Mouse (Mus musculus): ENCODE data around the gene Tubb4b. TPM values are rescaled to one million over a fixed set of nuclear protein-coding genes. Genes with fewer than 3 reads are reported as not detected.

Gene Tubb4b
- polyA plus RNA-seq, 1 experiment from 2014 or later: 361 TPM

DNA sequence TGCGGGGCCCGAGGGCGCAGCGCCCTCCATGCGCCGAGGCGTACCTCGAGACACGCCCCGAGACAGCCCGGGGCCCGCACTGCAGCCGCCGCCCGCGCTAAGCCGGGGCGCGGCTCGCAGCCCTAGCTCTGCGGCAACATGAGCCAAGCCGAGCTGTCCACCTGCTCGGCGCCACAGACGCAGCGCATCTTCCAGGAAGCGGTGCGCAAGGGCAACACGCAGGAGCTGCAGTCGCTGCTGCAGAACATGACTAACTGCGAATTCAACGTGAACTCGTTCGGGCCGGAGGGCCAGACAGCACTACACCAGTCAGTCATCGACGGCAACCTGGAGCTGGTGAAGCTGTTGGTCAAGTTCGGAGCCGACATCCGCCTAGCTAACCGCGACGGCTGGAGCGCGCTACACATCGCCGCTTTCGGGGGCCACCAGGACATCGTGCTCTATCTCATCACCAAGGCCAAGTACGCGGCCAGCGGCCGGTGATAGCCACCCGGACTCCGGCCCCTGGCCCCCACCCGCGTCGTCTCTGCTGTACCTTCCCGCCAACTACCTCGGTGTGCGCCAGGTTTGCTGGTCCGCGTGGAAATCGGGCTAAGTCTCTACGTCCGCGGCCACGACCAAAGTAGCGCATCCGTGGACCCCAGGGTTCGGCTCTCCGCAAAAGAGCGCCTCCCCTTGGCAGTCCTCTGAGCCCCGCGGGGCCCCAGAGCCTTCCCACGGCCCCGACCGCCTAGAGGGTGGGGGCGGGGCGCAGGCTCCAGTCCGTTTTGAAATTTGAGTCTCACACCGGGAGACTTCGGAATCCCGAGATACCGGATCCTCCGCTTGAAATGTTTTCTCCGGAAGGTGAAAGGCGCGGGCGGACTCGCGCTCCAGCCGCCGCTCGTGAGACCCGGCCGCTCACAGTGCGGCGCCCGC, 43.3 kb downstream of the Tubb4b start:
- H3K9ac ChIP-seq: peak overlapping the region; percentile 78
- peak overlapping the region; percentile 91 for H3K27ac ChIP-seq (replicated peaks)
- peaks cover 93% of the 10 kb centered on the region for H3K4me1 ChIP-seq (replicated peaks)
- H3K4me3 ChIP-seq: peak overlapping the region; percentile 69
- H3K27me3 ChIP-seq: no peaks in the 10 kb centered on the region
- under 1% methylated on average over 100 of the region's 100 CpGs for WGBS
- H3K36me3 ChIP-seq: no peaks in the 10 kb centered on the region
- peak; percentile 42 for ATAC-seq (ENCODE audit: low read depth)
- peak overlapping the region; percentile 79 for H3K4me2 ChIP-seq
- no peaks in the 10 kb centered on the region for H3K9me3 ChIP-seq

DNA sequence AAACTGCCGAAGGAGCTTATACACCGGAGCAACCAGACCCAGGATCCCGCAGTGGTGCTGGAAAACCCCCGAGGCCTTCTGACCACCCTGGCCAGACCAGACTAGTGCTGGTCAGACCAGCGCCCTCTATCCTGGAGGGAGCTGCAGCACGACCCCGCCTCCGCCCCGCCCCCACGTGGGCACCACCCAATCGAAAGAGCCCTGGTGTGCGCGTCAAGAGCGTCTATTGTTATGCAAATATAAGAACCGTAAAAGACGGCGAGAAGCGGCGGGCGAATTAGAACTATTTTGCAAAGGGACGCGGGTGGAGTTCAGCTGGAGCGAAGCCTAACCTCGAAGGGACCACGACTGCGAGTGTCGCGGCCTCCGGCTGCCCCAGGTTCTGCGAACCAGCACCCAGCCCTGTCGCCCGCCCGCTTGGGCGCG, 44.0 kb downstream of the Tubb4b start, which contains the start of gene Nrarp:
Nrarp (plus strand) TSS at position 281 of the 426 bp plus-strand sequence.
- H3K4me3 ChIP-seq: peak within 1 kb of the TSS; percentile 69
- no peaks in the 10 kb centered on the region for H3K36me3 ChIP-seq
- under 1% methylated on average over 34 of the region's 35 CpGs for WGBS
- peaks cover 93% of the 10 kb centered on the region for H3K4me1 ChIP-seq (replicated peaks)
- no peaks in the 10 kb centered on the region for H3K9me3 ChIP-seq
- peak within 1 kb of the TSS; percentile 78 for H3K9ac ChIP-seq
- peak; percentile 86 for ATAC-seq (ENCODE audit: low read depth)
- peak within 1 kb of the TSS; percentile 91 for H3K27ac ChIP-seq (replicated peaks)
- H3K4me2 ChIP-seq: peak within 1 kb of the TSS; percentile 79
- H3K27me3 ChIP-seq: no peaks in the 10 kb centered on the region

DNA sequence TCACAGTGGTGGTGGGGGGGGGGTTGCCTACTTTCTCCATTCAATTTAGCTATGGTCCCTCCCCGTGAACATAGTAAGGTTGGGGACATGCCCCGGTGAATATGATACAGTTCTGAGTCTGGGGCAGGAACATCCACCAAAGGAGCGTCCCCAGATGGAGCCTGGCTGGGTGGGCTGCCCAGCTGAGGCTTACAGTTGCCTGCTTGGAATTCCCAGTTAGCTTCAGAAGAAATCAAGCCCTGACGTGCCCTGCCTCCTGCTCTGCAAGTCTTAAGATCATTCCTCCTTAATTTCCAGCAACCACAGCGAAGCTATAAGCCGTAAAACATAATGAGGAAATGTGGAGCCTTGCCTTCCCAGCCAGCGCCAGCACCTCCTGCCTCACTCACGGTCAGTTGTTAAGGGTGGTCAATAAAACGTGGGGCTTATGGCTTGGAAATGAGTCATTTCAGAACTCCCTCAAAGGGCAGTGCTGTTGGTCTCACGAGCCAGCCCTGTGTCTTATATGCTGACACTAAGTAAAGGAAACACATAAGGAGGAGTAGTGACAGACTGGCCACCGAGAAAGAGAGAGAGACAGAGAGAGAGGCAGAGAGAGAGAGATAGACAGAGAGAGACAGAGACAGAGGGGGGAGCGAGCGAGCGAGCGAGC, 44.8 kb downstream of the Tubb4b start:
- H3K27me3 ChIP-seq: no peaks in the 10 kb centered on the region
- peak overlapping the region; percentile 91 for H3K27ac ChIP-seq (replicated peaks)
- no peak for ATAC-seq (ENCODE audit: low read depth)
- no peaks in the 10 kb centered on the region for H3K9me3 ChIP-seq
- peak overlapping the region; percentile 69 for H3K4me3 ChIP-seq
- peaks cover 93% of the 10 kb centered on the region for H3K4me1 ChIP-seq (replicated peaks)
- peak overlapping the region; percentile 63 for H3K9ac ChIP-seq
- peak overlapping the region; percentile 79 for H3K4me2 ChIP-seq
- WGBS: 14% methylated on average over 15 of the region's 15 CpGs
- no peaks in the 10 kb centered on the region for H3K36me3 ChIP-seq

DNA sequence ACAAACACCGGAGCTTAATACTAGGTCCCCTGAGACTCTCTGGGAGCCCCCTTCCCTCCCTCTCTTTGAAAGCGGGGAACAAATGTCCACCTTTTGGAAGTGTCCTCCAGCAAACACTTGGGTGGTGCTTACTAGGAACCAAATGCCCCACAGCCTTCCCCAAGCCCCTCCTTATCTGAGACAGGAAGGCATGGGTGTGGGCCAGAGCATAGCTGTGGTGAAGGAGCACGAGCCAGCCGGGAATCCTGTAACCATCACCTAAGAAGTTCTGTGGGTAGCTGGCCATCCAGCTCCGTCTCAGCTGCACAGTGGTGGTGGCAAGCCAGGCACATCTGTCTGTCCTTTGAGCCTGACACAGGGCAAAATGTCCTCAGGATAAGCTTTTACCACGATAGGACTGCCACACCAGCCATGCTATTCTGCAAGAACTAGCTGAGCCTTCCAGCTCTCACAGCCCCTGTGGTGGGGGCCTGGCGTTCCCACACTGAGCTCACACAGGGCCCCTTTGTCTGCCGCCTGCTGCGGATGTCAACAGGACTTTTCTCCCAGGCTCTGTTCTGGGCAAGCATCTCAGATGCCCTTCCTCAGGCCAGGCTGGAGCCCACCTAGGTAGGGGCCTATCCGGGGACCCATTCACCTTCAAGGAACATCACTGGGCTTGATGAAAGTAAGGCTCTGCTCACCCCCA, 46.1 kb downstream of the Tubb4b start:
- H3K9me3 ChIP-seq: no peaks in the 10 kb centered on the region
- WGBS: 15% methylated on average over 10 of the region's 10 CpGs
- H3K27me3 ChIP-seq: no peaks in the 10 kb centered on the region
- H3K4me1 ChIP-seq (replicated peaks): peaks cover 80% of the 10 kb centered on the region
- H3K27ac ChIP-seq (replicated peaks): peak overlapping the region; percentile 91
- H3K4me3 ChIP-seq: peak overlapping the region; percentile 12
- H3K4me2 ChIP-seq: peak overlapping the region; percentile 79
- ATAC-seq (ENCODE audit: low read depth): no peak
- no peaks in the 10 kb centered on the region for H3K36me3 ChIP-seq
- H3K9ac ChIP-seq: peak overlapping the region; percentile 61

DNA sequence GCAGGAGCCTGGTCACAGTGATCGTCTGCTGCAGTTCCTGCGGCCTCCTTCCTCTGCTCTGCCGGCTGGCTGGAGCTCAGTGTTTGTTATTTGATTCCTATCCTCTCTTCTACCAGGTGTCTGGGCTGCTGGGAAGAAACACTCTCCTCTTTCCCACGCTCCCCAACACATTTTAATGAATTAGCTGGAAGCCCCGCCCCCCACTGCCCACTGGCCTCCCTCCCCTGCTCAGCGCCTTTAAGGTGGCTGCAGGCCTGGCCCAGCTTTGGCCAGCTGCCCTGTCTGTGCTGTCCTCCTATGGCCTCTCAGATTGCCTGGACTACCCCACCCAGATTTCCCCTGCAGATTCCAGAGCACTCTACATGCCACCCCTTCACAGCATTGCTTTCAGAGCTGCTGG, 46.8 kb downstream of the Tubb4b start:
- Histone ChIP-seq H3K9ac (peak overlapping the region; percentile 61), H3K27ac (replicated peaks) (peak overlapping the region; percentile 91), H3K36me3 (no peaks in the 10 kb centered on the region), H3K4me3 (peak overlapping the region; percentile 20), H3K27me3 (no peaks in the 10 kb centered on the region), H3K4me1 (replicated peaks) (peaks cover 76% of the 10 kb centered on the region), H3K4me2 (peak overlapping the region; percentile 79), H3K9me3 (no peaks in the 10 kb centered on the region)
- WGBS: 6% methylated on average over 6 of the region's 6 CpGs
- peak; percentile 34; the same call in 1 of the 2 replicates for ATAC-seq (ENCODE audit: low read depth)

DNA sequence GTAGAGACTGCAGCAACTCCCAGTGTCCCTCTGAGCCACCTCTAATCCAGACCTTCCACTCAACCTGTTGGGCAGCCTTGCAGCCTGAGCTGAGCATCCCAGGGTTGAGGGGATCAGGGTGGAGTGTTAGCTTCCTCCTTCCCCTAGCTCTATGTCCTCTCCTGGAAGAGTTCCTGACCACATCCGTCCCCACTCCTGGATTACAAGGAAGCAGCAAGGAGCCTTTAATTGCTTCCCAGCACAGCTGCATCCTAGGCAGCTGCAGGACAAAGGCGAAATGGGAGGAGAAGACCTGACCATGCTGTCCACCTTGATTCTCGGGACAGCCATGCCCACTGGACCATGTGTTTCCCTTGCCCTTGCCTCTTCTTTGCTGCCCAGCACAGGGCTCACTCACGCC, 47.4 kb downstream of the Tubb4b start:
- peak overlapping the region; percentile 79 for H3K4me2 ChIP-seq
- peak overlapping the region; percentile 20 for H3K4me3 ChIP-seq
- peak overlapping the region; percentile 91 for H3K27ac ChIP-seq (replicated peaks)
- peaks cover 70% of the 10 kb centered on the region for H3K4me1 ChIP-seq (replicated peaks)
- no peaks in the 10 kb centered on the region for H3K27me3 ChIP-seq
- WGBS: 25% methylated on average over 4 of the region's 4 CpGs
- no peak for ATAC-seq (ENCODE audit: low read depth)
- H3K36me3 ChIP-seq: no peaks in the 10 kb centered on the region
- H3K9ac ChIP-seq: peak overlapping the region; percentile 61
- H3K9me3 ChIP-seq: no peaks in the 10 kb centered on the region

DNA sequence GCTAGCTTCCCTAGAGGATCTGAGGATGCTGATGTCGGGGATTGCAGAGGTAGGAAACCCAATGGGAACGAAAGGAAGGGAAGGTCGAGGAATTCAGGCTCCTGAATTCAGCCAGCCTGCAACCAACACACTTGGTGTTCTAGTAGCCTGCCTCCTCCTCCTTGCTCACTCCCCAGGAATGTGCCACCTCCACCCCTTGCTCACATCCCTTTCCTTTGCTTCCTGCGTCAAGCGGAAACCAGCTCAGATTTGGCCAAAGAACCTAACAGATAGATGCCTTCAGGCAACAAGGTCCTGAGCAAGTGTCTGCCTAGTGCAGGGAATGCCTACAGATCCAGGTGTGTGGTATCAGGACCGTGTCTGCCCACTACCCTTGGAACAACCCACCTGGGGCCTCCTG, 47.9 kb downstream of the Tubb4b start:
- no peak overlapping the region for H3K4me3 ChIP-seq
- ATAC-seq (ENCODE audit: low read depth): no peak
- peak overlapping the region; percentile 79 for H3K4me2 ChIP-seq
- H3K27me3 ChIP-seq: no peaks in the 10 kb centered on the region
- peaks cover 69% of the 10 kb centered on the region for H3K4me1 ChIP-seq (replicated peaks)
- 66% methylated on average over 6 of the region's 6 CpGs for WGBS
- peak overlapping the region; percentile 91 for H3K27ac ChIP-seq (replicated peaks)
- no peaks in the 10 kb centered on the region for H3K36me3 ChIP-seq
- peak overlapping the region; percentile 61; the same call in 1 of the 2 replicates for H3K9ac ChIP-seq
- H3K9me3 ChIP-seq: no peaks in the 10 kb centered on the region

DNA sequence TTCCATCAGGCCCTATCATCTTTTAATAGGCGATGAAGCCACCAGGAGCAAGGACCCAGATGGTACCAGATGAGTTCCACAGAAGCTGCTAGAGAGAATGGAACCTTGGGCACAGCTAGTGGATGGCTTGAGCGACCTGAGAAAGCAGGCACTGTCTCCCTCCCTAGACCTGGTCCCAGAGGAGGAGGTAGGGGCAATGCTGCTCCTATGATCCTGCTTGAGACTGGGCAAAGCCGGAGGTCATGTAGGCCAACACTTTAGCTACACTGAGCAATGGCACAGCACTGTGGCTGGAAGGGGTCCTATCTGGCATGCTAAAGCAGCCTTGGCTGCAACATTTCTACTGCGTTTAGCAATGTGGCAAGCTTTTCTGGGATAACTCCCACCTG, 48.8 kb downstream of the Tubb4b start:
- Histone ChIP-seq H3K9ac (no peak overlapping the region), H3K9me3 (no peaks in the 10 kb centered on the region), H3K36me3 (no peaks in the 10 kb centered on the region), H3K27me3 (no peaks in the 10 kb centered on the region), H3K4me2 (no peak overlapping the region), H3K4me1 (replicated peaks) (peaks cover 67% of the 10 kb centered on the region), H3K27ac (replicated peaks) (no peak overlapping the region), H3K4me3 (no peak overlapping the region)
- 79% methylated on average over 4 of the region's 4 CpGs for WGBS
- ATAC-seq (ENCODE audit: low read depth): no peak

DNA sequence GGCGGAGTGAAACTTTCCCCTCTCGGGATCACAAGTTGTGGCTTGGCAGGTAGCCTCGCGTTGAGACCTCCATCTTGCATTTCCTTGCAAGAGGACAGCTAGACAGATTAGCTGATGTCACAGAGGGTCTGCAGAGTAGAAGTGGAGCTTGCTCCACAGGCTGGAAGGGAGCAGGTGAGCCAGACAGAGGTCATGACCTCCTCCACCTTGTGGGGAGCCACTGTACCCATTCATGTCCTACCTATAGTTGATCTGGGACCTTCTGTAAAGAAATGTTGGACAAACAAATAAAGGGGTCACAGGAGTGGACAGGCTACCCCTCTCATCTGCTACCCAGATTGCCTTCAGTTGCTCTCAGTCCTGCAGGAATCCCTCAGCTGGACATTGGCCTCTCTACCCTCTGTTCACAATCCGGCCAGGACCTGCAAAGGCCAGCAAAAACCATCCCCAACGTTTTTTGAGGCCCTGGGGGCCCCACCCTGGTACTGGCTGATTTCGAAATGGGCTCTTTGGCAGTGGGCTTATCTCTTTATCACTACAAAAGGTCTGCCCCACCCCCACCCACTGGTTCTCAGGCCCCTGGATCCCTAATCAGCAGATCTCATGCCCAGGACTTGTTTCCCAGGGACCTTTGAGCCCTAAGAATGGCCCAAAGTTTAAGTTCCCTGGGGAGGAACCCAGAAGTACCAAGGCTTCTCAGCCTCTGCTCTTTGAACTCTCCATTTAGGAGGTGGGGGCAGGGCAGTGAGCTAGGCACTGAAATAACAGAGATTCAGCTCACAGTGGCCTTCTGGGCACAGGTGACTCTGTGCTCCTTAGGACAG, 49.4 kb downstream of the Tubb4b start:
- no peak overlapping the region for H3K27ac ChIP-seq (replicated peaks)
- WGBS: 67% methylated on average over 7 of the region's 7 CpGs
- H3K4me1 ChIP-seq (replicated peaks): peaks cover 70% of the 10 kb centered on the region
- no peaks in the 10 kb centered on the region for H3K9me3 ChIP-seq
- no peak overlapping the region for H3K4me2 ChIP-seq
- ATAC-seq (ENCODE audit: low read depth): no peak
- no peaks in the 10 kb centered on the region for H3K36me3 ChIP-seq
- no peak overlapping the region for H3K9ac ChIP-seq
- H3K4me3 ChIP-seq: no peak overlapping the region
- H3K27me3 ChIP-seq: no peaks in the 10 kb centered on the region

DNA sequence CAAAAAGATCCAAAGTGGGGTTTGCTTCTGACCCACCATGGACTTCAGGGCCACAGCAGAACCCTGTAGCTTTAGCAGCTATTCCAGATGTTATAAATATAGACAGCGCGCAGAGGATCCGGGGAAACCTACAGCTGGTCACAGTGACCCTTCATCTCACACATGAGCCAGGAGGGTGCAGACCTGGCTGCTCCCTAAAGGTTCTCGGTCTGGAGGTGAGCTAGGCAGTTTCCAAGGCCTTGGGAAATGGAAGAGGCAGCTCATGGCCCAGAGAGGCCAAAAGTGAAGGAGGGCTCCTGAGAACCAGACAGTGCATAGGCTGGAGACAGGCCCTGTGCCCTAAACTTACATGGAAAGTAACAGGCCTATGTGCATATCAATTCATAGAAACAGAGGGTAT, 50.7 kb downstream of the Tubb4b start:
- peaks cover 70% of the 10 kb centered on the region for H3K4me1 ChIP-seq (replicated peaks)
- ATAC-seq (ENCODE audit: low read depth): no peak
- no peaks in the 10 kb centered on the region for H3K9me3 ChIP-seq
- H3K27ac ChIP-seq (replicated peaks): no peak overlapping the region
- no peak overlapping the region for H3K4me2 ChIP-seq
- no peaks in the 10 kb centered on the region for H3K27me3 ChIP-seq
- WGBS: 93% methylated on average over 4 of the region's 4 CpGs
- no peak overlapping the region for H3K4me3 ChIP-seq
- H3K36me3 ChIP-seq: no peaks in the 10 kb centered on the region
- no peak overlapping the region for H3K9ac ChIP-seq

DNA sequence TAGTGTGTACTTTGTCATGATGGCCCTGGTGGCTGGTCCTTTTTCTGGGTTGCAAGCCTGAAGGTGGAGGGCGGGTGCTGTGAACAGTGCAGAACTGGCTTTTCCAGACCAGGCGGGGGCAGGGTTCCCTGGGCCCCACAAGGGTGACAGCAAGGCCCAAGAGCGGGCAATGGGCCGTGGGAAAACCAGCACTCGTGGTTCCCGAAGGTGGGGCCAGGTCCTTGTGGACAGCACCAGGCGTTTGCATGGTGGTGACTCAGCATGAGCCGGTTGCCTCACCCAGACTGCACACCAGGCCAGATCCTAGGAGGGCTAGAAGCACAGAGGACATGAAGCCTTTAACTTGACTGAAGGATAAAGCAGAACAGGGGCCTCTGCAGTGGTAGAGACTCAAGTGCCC, 51.9 kb downstream of the Tubb4b start:
- no peak overlapping the region for H3K9ac ChIP-seq
- H3K27me3 ChIP-seq: no peaks in the 10 kb centered on the region
- no peak overlapping the region for H3K4me3 ChIP-seq
- no peak for ATAC-seq (ENCODE audit: low read depth)
- 73% methylated on average over 8 of the region's 8 CpGs for WGBS
- H3K9me3 ChIP-seq: no peaks in the 10 kb centered on the region
- no peak overlapping the region for H3K27ac ChIP-seq (replicated peaks)
- H3K4me1 ChIP-seq (replicated peaks): peaks cover 70% of the 10 kb centered on the region
- H3K36me3 ChIP-seq: no peaks in the 10 kb centered on the region
- no peak overlapping the region for H3K4me2 ChIP-seq

Data from neural tube, embryonic 13.5 days (tissue).